Mouse (Mus musculus) heart, embryonic 14.5 days (tissue): ENCODE measurements around the gene Mfsd12. TPM values are rescaled to one million over a fixed set of nuclear protein-coding genes. Genes with fewer than 3 reads are reported as not detected.

Source experiments
- ATAC-seq: fragments of 200-750 bp; cut with Nextera tagmentation; 2 replicates; pipeline ENCODE4 v1.8.0; 2017; ENCODE audit warnings: low read depth, moderate TSS enrichment; ENCODE audit not compliant: insufficient number of reproducible peaks, insufficient read depth, low FRiP score
- H3K27ac ChIP-seq, 2 experiments: fragments of 200-500 bp in 1 of 2; fragments of 300-500 bp in 1 of 2; sonication (generic) in 1 of 2; replicated peaks in 1 of 2; 2 replicates each; pipeline ENCODE4 v1.5.1; 2012 to 2014; ENCODE audit warnings: low read depth in 2 of 2, low read length in 2 of 2, control low read depth in 1 of 2, mild to moderate bottlenecking in 1 of 2, mixed read lengths in 1 of 2; ENCODE audit not compliant: control insufficient read depth in 1 of 2, insufficient read depth in 1 of 2
- H3K27me3 ChIP-seq: fragments of 300-500 bp; sonication (generic); 2 replicates; pipeline ENCODE4 v1.6.1; 2014; ENCODE audit warnings: mild to moderate bottlenecking, low read length, control low read depth; ENCODE audit not compliant: control insufficient read depth, insufficient read depth
- H3K36me3 ChIP-seq: fragments of 300-500 bp; sonication (generic); 2 replicates; pipeline ENCODE4 v1.6.1; 2014; ENCODE audit warnings: mild to moderate bottlenecking, control low read depth, low read length, mixed read lengths; ENCODE audit not compliant: control insufficient read depth, insufficient read depth
- H3K4me1 ChIP-seq, 2 experiments: fragments of 200-500 bp in 1 of 2; fragments of 300-500 bp in 1 of 2; sonication (generic) in 1 of 2; 2 replicates each; pipeline ENCODE4 v1.6.1; 2012 to 2014; ENCODE audit warnings: low read length in 2 of 2, control low read depth in 1 of 2, mixed read lengths in 1 of 2; ENCODE audit not compliant: control insufficient read depth in 2 of 2, insufficient read depth in 2 of 2
- H3K4me2 ChIP-seq: fragments of 300-500 bp; sonication (generic); 2 replicates; pipeline ENCODE4 v1.6.1; 2014; ENCODE audit warnings: mild to moderate bottlenecking, low read length
- H3K4me3 ChIP-seq, 2 experiments: fragments of 200-500 bp in 1 of 2; fragments of 300-500 bp in 1 of 2; sonication (generic) in 1 of 2; 2 replicates each; pipeline ENCODE4 v1.5.1; 2012 to 2014; ENCODE audit warnings: low read length in 2 of 2, mild to moderate bottlenecking in 2 of 2, control low read depth in 1 of 2, low read depth in 1 of 2, moderate library complexity in 1 of 2; ENCODE audit not compliant: control insufficient read depth in 1 of 2, insufficient read depth in 1 of 2
- H3K9ac ChIP-seq: fragments of 300-500 bp; sonication (generic); 2 replicates; pipeline ENCODE4 v1.6.1; 2014; ENCODE audit warnings: mild to moderate bottlenecking, low read length
- H3K9me3 ChIP-seq: fragments of 300-500 bp; sonication (generic); 2 replicates; pipeline ENCODE4 v1.6.1; 2016; ENCODE audit warnings: low read length, control low read depth; ENCODE audit not compliant: control insufficient read depth
- WGBS: fragments of 180-500 bp; shearing (Covaris S2); extraction: QIAGEN DNeasy Blood & Tissue Kit; methylation state at CpG from one replicate; pipeline ENCODE4 v1.1.7; 2014; 5-methylcytosine and 5-hydroxymethylcytosine counted together
- polyA plus RNA-seq: library from polyadenylated mRNA; unstranded; fragments of >200 nt; fragmentation: Nextera tagmentation; extraction: Ambion mirVana; gene quantifications from 2 replicates; pipeline ENCODE4 v1.2.1, GENCODE M21; 2014

Mfsd12 gene
- polyA plus RNA-seq, 1 experiment from 2014 or later: 6.5 TPM

DNA sequence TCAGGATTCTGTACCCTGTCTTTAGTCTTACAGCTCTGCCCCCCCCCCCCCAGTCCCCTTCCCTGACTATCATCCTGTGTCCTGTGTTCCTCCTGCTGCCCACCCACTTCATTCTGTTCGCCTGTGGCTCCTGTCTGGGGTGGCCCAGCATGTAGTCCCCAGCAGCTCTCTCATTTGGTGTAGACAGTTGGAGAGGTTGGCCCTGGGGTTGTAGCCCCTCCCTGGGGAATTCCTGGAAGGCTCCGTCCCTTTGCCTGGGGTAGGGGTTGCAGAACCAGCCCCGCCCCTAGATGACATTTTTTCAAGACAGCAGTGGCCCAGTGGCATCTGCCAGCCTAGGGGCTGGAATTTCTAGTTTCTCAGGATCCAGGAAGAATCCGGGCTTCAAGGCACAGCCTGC is 918 bp downstream of the Mfsd12 start:
- H3K9ac ChIP-seq: peak overlapping the region; percentile 92
- H3K4me2 ChIP-seq: peak overlapping the region; percentile 98
- H3K27ac ChIP-seq: peak overlapping the region in 1 of 2 experiments; percentile 63; a peak in 2 of 4 replicates
- peaks cover 22% of the 10 kb centered on the region for H3K36me3 ChIP-seq
- no peaks in the 10 kb centered on the region for H3K9me3 ChIP-seq
- no peak for ATAC-seq
- peak overlapping the region; percentile 87 to 92 for H3K4me3 ChIP-seq
- peaks cover 17 to 55% of the 10 kb centered on the region in 2 experiments for H3K4me1 ChIP-seq
- H3K27me3 ChIP-seq: no peaks in the 10 kb centered on the region
- 14% methylated on average over 4 of the region's 4 CpGs for WGBS

DNA sequence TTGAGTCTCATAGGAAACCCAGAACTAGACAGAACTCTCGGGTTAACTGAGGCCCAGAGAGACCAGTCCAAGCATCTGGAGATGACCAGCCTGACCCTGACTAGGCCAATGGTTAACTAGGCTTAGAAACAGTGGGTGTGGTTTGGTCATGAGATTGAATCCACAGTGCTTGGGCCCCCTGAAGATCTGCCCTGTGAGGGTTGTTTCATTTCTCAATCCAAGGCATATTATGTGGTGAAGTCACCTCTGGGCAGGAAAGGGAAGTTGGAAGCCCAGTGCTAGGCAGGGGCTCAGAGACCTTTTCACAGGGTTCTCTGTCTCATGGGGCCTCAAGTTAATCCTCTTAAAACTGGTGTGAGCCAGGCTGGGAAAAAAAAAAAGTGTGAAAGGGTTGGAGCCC is 1.6 kb downstream of the Mfsd12 start:
- Histone ChIP-seq H3K27me3 (no peaks in the 10 kb centered on the region), H3K9me3 (no peaks in the 10 kb centered on the region), H3K4me3 (peak overlapping the region in 1 of 2 experiments; percentile 92; a peak in 1 of 4 replicates), H3K27ac (peak overlapping the region in 1 of 2 experiments; percentile 63; a peak in 1 of 4 replicates), H3K9ac (peak overlapping the region; percentile 92), H3K4me1 (peaks cover 23 to 61% of the 10 kb centered on the region in 2 experiments), H3K36me3 (peaks cover 22% of the 10 kb centered on the region), H3K4me2 (peak overlapping the region; percentile 98)
- WGBS: 61% methylated on average over 1 of the region's 1 CpGs
- no peak for ATAC-seq

GRCm38 (mm10) chr10:81360721-81361120 is 3.4 kb downstream of the Mfsd12 start:
- ATAC-seq: no peak
- H3K4me2 ChIP-seq: no peak overlapping the region
- H3K27ac ChIP-seq: peak overlapping the region in 1 of 2 experiments; percentile 58; a peak in 1 of 4 replicates
- peaks cover 22% of the 10 kb centered on the region for H3K36me3 ChIP-seq
- H3K4me1 ChIP-seq: peaks cover 36 to 79% of the 10 kb centered on the region in 2 experiments
- WGBS: 50% methylated on average over 8 of the region's 8 CpGs
- no peaks in the 10 kb centered on the region for H3K9me3 ChIP-seq
- peak overlapping the region; percentile 21 for H3K9ac ChIP-seq
- H3K27me3 ChIP-seq: no peaks in the 10 kb centered on the region
- no peak overlapping the region for H3K4me3 ChIP-seq

DNA sequence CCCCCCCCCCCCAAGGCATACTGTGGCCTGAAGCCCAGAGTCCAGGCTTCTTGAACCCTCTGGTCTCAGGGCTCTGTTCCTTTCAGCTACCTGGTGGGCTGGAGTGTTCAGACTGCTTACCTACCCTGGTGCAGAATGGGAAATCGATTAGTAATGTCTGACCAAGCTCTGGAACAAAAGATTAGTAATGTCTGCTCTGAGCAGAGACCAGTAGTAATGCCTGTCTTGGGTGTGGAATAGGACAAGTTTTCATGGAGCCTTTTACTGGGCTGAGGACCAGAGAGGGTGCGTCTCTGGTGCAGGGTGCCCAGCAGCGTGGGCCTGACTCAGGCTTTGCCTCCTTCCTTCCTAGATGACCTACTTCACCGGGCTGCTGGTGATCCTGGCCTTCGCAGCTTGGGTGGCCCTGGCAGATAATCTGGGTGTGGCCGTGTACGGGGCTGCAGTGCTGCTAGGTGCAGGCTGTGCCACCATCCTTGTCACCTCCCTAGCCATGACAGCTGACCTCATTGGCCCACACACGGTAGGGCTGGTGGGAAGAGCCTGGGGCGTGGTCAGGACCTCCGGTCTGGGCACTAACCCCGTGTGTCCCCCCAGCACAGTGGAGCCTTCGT is 5.2 kb downstream of the Mfsd12 start:
- H3K4me3 ChIP-seq: peak overlapping the region in 1 of 2 experiments; percentile 35; a peak in 1 of 4 replicates
- no peaks in the 10 kb centered on the region for H3K27me3 ChIP-seq
- H3K27ac ChIP-seq: peak overlapping the region; percentile 88 to 96
- peaks cover 37 to 79% of the 10 kb centered on the region in 2 experiments for H3K4me1 ChIP-seq
- 44% methylated on average over 12 of the region's 12 CpGs for WGBS
- peak overlapping the region; percentile 73 for H3K9ac ChIP-seq
- peak overlapping the region; percentile 69 for H3K4me2 ChIP-seq
- peaks cover 33% of the 10 kb centered on the region for H3K36me3 ChIP-seq
- H3K9me3 ChIP-seq: no peaks in the 10 kb centered on the region
- no peak for ATAC-seq

DNA sequence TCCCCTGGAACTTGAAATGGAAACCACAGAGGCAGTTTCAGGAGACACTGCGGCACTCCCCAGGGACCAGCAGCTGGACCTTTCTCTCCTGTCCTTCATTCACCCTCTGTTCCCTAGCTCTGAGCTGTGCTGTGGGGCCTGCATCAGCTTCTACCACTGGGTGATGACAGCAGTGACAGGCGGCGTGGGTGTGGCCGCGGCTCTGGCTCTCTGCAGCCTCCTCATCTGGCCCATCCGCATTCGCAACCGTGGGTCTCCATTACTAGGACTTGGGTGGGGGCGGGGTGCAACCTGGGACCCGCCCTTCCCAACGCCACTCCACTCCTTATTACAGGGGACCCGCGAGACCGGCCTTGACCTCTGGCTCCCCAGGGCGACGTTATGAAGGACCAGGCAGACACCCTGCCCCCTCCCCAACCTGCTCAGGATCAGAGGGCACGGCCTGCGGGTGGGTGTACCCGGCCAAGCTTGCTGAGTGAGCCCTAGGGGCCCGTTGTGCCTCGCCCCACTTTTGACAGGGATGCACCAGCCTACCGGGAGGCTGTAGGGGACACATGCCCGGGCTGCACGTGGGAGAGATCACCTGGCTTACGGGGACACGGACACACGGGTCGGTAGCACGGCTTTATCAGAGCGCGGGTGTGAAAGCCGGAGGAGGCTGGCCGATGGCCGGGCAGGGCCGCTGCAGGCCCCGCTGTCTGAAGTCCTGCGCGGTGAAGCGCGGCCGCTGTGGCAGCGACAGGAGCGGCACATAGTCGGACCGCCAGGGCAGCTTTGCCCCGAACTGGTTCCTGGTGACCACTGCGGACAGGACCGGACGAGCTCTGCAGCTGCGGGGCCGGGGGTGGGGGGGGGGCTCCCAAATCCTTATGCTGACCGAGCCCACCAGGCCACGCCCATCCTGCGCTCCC is 6.4 kb downstream of the Mfsd12 start:
- ATAC-seq: peak; percentile 63
- Histone ChIP-seq H3K4me3 (peak overlapping the region; percentile 35 to 40), H3K9ac (peak overlapping the region; percentile 73), H3K27me3 (no peaks in the 10 kb centered on the region), H3K4me1 (peaks cover 31 to 71% of the 10 kb centered on the region in 2 experiments), H3K36me3 (peaks cover 46% of the 10 kb centered on the region), H3K4me2 (peak overlapping the region; percentile 69), H3K9me3 (no peaks in the 10 kb centered on the region), H3K27ac (peak overlapping the region; percentile 88 to 96)
- WGBS: 3% methylated on average over 54 of the region's 54 CpGs

GRCm38 (mm10) chr10:81364666-81365065 is 7.4 kb downstream of the Mfsd12 start:
- WGBS: 6% methylated on average over 28 of the region's 28 CpGs
- H3K27me3 ChIP-seq: no peaks in the 10 kb centered on the region
- H3K9me3 ChIP-seq: no peaks in the 10 kb centered on the region
- peaks cover 55% of the 10 kb centered on the region for H3K36me3 ChIP-seq
- H3K27ac ChIP-seq: 0 out of 4 replicates have a peak overlapping the region, but pooled peaks of 1 of the 2 experiments have one; percentile 22
- no peak for ATAC-seq
- H3K9ac ChIP-seq: peak overlapping the region; percentile 73
- peak overlapping the region; percentile 35 to 40 for H3K4me3 ChIP-seq
- peaks cover 29 to 63% of the 10 kb centered on the region in 2 experiments for H3K4me1 ChIP-seq
- peak overlapping the region; percentile 69 for H3K4me2 ChIP-seq

- Histone ChIP-seq H3K9ac (no peak overlapping the region), H3K27ac (no peak overlapping the region; a peak in 1 of 4 replicates), H3K27me3 (no peaks in the 10 kb centered on the region), H3K9me3 (no peaks in the 10 kb centered on the region), H3K36me3 (peaks cover 58% of the 10 kb centered on the region), H3K4me1 (peaks cover 29 to 60% of the 10 kb centered on the region in 2 experiments), H3K4me3 (0 out of 4 replicates have a peak overlapping the region, but pooled peaks of 1 of the 2 experiments have one; percentile 35), H3K4me2 (peak overlapping the region; percentile 69)
- WGBS: 39% methylated on average over 4 of the region's 4 CpGs
- ATAC-seq: no peak
Measured at GRCm38 (mm10) chr10:81365073-81365472, 7.8 kb downstream of the Mfsd12 start.
